Mouse (Mus musculus) olfactory bulb, adult 2 months (tissue): ENCODE data around the gene Kif1b.

Experiments
- CTCF ChIP-seq: fragments of 200-500 bp; IDR thresholded peaks from 2 replicates; pipeline ENCODE4 v1.5.1; 2012; ENCODE audit warnings: low read depth, mild to moderate bottlenecking, low read length, moderate library complexity; ENCODE audit not compliant: insufficient read depth
- POLR2A ChIP-seq: fragments of 200-500 bp; IDR thresholded peaks from 2 replicates; pipeline ENCODE4 v1.6.1; 2012; ENCODE audit warnings: mild to moderate bottlenecking, low read depth, low read length, moderate library complexity; ENCODE audit not compliant: insufficient read depth

DNA sequence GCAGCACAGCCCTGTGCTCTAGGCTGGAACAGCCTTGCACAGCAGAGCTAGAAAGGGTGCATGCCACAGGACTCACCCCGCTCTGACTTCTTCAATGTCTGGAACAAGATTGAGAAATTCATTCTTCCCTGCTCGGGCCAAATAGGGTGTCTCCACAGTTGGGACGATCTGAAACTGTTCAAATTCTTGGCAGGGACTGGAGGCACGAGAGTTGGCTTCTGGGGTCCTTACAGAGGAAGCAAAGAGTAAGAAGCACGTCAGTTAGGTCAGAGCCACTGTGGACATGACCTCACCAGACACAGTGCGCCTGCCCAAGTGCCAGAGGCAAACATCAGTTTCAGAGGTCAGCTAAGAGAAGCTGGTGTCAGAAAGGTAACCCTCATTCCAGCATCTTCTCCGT, 125.3 kb downstream of the Kif1b start:
- TF ChIP-seq POLR2A (no peak), CTCF (no peak)
